Mouse (Mus musculus) midbrain, postnatal 0 days (tissue): ENCODE measurements at regions not wholly inside any gene's neighbourhood (a gene's known extent, or its start where the extent isn't known, plus 50 kb on each side); places are given as distances from the start of the nearest gene placed in this dataset. TPM values are rescaled to one million over a fixed set of nuclear protein-coding genes. Genes with fewer than 3 reads are reported as not detected.

Experiments
- ATAC-seq: fragments of 200-750 bp; cut with Nextera tagmentation; 2 replicates; pipeline ENCODE4 v1.8.0; 2017; ENCODE audit warnings: moderate number of reproducible peaks, mild to moderate bottlenecking, moderate TSS enrichment, moderate library complexity; ENCODE audit not compliant: low FRiP score
- DNase-seq: peaks from one replicate; pipeline ENCODE4 v3.0.0-alpha.2; 2015; ENCODE audit warnings: low spot score
- H3K27ac ChIP-seq: fragments of 300-500 bp; sonication (generic); 2 replicates; pipeline ENCODE4 v1.5.1; 2014; ENCODE audit warnings: low read depth, mild to moderate bottlenecking, low read length, mixed read lengths
- H3K27me3 ChIP-seq: fragments of 300-500 bp; sonication (generic); 2 replicates; pipeline ENCODE4 v1.6.1; 2014; ENCODE audit warnings: low read length, control low read depth, mixed read lengths; ENCODE audit not compliant: insufficient read depth
- H3K36me3 ChIP-seq: fragments of 300-500 bp; sonication (generic); 2 replicates; pipeline ENCODE4 v1.6.1; 2014; ENCODE audit warnings: low read length, control low read depth, mixed read lengths; ENCODE audit not compliant: insufficient read depth
- H3K4me1 ChIP-seq: fragments of 300-500 bp; sonication (generic); 2 replicates; pipeline ENCODE4 v1.6.1; 2014; ENCODE audit warnings: mild to moderate bottlenecking, control low read depth, antibody characterized with exemption, low read length, mixed read lengths; ENCODE audit not compliant: insufficient read depth
- H3K4me2 ChIP-seq: fragments of 300-500 bp; sonication (generic); 2 replicates; pipeline ENCODE4 v1.6.1; 2014; ENCODE audit warnings: low read depth, mild to moderate bottlenecking, low read length, mixed read lengths; ENCODE audit not compliant: poor library complexity, severe bottlenecking
- H3K4me3 ChIP-seq: fragments of 300-500 bp; sonication (generic); 2 replicates; pipeline ENCODE4 v1.5.1; 2014; ENCODE audit warnings: low read depth, mild to moderate bottlenecking, low read length, moderate library complexity
- H3K9ac ChIP-seq: fragments of 300-500 bp; sonication (generic); replicated peaks from 2 replicates; pipeline ENCODE4 v1.6.1; 2014; ENCODE audit warnings: mild to moderate bottlenecking, low read length, moderate library complexity, mixed read lengths; ENCODE audit not compliant: poor library complexity, severe bottlenecking
- H3K9me3 ChIP-seq: fragments of 300-500 bp; sonication (generic); 2 replicates; pipeline ENCODE4 v1.6.1; 2016; ENCODE audit warnings: low read length, control low read depth
- CTCF ChIP-seq: IDR thresholded peaks from 2 replicates; pipeline ENCODE4 v1.5.1; 2016; ENCODE audit warnings: antibody characterized with exemption, mild to moderate bottlenecking
- WGBS: fragments of 180-500 bp; shearing (Covaris S2); extraction: QIAGEN DNeasy Blood & Tissue Kit; methylation state at CpG from one replicate; pipeline ENCODE4 v1.1.7; 2014; 5-methylcytosine and 5-hydroxymethylcytosine counted together
- microRNA-seq: library from miRNA; unstranded; fragments of <30 nt; microRNA quantifications from one replicate; pipeline ENCODE4, GENCODE M21; 2016; ENCODE audit warnings: borderline number of aligned reads

- H3K9me3 ChIP-seq, result no peaks in the 10 kb centered on the region
- H3K27me3 ChIP-seq, result no peaks in the 10 kb centered on the region
- no peak overlapping the region for H3K4me2 ChIP-seq
- no peaks in the 10 kb centered on the region for H3K36me3 ChIP-seq
- no peak for TF ChIP-seq CTCF
- DNase-seq, result no peak
- no peak for ATAC-seq
- H3K27ac ChIP-seq, result no peak overlapping the region
- H3K4me1 ChIP-seq, result no peaks in the 10 kb centered on the region
- WGBS, result 92% methylated on average over 11 of the region's 11 CpGs
- H3K4me3 ChIP-seq, result no peak overlapping the region
- no peak overlapping the region for H3K9ac ChIP-seq
These were observed 83.2 kb upstream of the Zfp507 start for GRCm38 (mm10) chr7:35886051-35886450.

DNA sequence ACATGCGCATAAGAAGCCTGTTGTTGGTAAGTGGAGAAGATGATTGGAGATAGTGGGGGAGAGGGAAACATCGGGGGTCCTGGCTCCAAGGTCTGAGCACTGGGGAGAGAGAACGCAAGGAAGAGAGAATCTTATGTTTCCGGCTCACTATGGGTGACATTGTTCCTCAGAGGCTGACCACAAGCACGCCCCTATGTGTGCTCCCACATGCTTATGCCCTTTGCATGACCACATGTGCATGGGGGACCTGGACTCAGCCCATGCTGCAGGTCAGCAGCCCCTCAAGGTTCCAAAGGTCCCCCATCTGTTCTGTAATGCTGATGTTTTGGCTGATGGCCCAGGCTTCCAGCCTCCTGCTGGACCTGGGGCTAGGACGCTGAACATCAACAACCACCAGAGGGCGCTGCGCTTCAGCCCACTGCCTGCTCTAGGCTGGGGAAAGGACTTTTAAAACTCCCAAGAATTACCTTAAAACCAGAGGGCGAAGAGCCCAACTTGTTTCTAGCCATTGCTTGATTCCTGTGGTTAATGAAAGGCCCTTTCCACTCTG, 77.0 kb upstream of the Zfp507 start:
- Histone ChIP-seq H3K9me3 (no peaks in the 10 kb centered on the region), H3K36me3 (no peaks in the 10 kb centered on the region), H3K4me1 (no peaks in the 10 kb centered on the region), H3K9ac (no peak overlapping the region), H3K27ac (no peak overlapping the region), H3K27me3 (no peaks in the 10 kb centered on the region), H3K4me3 (no peak overlapping the region), H3K4me2 (no peak overlapping the region)
- TF ChIP-seq CTCF, result peak; percentile 88
- 53% methylated on average over 9 of the region's 9 CpGs for WGBS
- DNase-seq (peak; percentile 85), ATAC-seq (peak; percentile 72; the same call in 1 of the 2 replicates)

DNA sequence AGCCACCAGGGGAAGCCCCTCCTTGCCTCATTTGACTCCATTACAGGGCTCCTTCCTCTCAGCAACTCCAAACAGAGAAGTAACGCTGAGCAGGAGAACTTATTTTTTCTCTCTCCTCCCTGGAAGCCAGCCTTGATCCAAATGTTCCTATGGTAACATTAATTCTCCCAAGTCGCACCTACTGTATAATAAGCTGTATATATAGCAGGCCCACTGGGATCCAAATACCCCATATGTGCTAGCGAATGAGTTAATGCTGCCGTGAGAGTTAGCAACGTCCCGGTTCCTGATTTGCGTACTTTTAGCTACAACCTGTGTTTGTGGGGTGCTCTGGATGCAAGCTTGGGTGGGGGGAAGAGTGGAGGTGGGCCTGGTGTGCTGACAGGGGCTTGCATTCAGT, 75.4 kb upstream of the Zfp507 start:
- 77% methylated on average over 7 of the region's 7 CpGs for WGBS
- no peak overlapping the region for H3K27ac ChIP-seq
- no peaks in the 10 kb centered on the region for H3K36me3 ChIP-seq
- no peak overlapping the region for H3K4me2 ChIP-seq
- TF ChIP-seq CTCF, result no peak
- no peaks in the 10 kb centered on the region for H3K4me1 ChIP-seq
- no peak for DNase-seq
- H3K27me3 ChIP-seq, result no peaks in the 10 kb centered on the region
- H3K4me3 ChIP-seq, result no peak overlapping the region
- no peaks in the 10 kb centered on the region for H3K9me3 ChIP-seq
- ATAC-seq, result no peak
- H3K9ac ChIP-seq, result no peak overlapping the region

- ATAC-seq (no peak), DNase-seq (no peak)
- 85% methylated on average over 10 of the region's 10 CpGs for WGBS
- no peak for TF ChIP-seq CTCF
- Histone ChIP-seq H3K36me3 (no peaks in the 10 kb centered on the region), H3K9ac (no peak overlapping the region), H3K9me3 (no peaks in the 10 kb centered on the region), H3K4me3 (no peak overlapping the region), H3K27ac (no peak overlapping the region), H3K27me3 (no peaks in the 10 kb centered on the region), H3K4me2 (no peak overlapping the region), H3K4me1 (no peaks in the 10 kb centered on the region)
These were observed 58.2 kb upstream of the Zfp507 start for GRCm38 (mm10) chr7:35861049-35861448.

DNA sequence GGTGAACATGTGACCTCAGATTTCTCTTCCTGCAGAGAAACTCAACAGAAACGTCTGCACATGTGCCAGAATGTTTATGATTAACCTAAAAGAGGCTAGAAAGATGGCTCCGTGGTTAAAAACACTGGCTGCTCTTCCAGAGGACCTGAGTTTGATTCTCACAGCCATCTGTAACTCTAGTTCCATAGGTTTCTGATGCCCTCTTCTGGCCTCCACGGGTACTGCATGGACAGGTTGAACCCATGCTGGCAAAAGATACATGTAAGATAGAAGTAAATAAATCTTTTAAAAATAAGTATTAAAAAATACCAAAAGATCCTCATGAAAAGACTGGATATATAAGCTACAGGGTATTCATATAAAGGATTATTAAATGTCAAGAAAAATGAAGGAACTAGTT, 56.8 kb upstream of the Zfp507 start:
- ATAC-seq (no peak), DNase-seq (no peak)
- H3K4me1 ChIP-seq, result no peaks in the 10 kb centered on the region
- H3K9me3 ChIP-seq, result no peaks in the 10 kb centered on the region
- WGBS, result 29% methylated on average over 3 of the region's 3 CpGs
- no peak overlapping the region for H3K4me3 ChIP-seq
- H3K9ac ChIP-seq, result no peak overlapping the region
- H3K4me2 ChIP-seq, result no peak overlapping the region
- H3K36me3 ChIP-seq, result no peaks in the 10 kb centered on the region
- no peaks in the 10 kb centered on the region for H3K27me3 ChIP-seq
- peak; percentile 50 for TF ChIP-seq CTCF
- no peak overlapping the region for H3K27ac ChIP-seq

DNA sequence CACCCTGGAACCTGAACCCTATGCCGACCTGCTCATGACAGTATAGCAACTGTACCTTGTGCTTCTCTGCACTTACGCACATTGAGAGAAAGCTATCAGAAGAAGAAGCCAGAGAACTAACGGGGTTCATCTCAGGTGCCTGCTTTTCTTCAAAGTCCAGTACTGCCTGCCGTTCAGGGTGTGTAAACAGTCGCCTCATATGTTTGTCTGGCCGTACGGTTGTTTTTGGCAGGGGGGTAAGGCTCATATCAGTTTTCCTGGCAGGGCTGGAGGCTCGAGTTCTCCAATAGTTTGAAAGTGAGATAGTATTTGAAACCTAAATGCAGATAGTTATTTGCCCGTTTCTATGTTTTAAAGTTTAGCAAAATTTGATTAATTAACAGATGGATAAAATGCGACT, 54.9 kb upstream of the Zfp507 start:
- Histone ChIP-seq H3K9ac (no peak overlapping the region), H3K4me2 (no peak overlapping the region), H3K27me3 (no peaks in the 10 kb centered on the region), H3K27ac (no peak overlapping the region), H3K36me3 (no peaks in the 10 kb centered on the region), H3K4me3 (no peak overlapping the region), H3K4me1 (no peaks in the 10 kb centered on the region), H3K9me3 (no peaks in the 10 kb centered on the region)
- no peak for TF ChIP-seq CTCF
- WGBS, result 89% methylated on average over 10 of the region's 10 CpGs
- DNase-seq (no peak), ATAC-seq (no peak)

Small RNAs in the stretch of these regions (microRNA-seq; reads per million reads assigned to microRNA genes)
- gene Gm23292, result not detected
